Mouse (Mus musculus) brain, embryonic 14.5 days (tissue): Measurements from ENCODE around the gene Ctbp2.

ENCODE experiments used
- CTCF ChIP-seq: fragments of 200-500 bp; IDR thresholded peaks from 2 replicates; pipeline ENCODE4 v1.5.1; 2012; ENCODE audit warnings: inconsistent platforms, mild to moderate bottlenecking, moderate library complexity, borderline replicate concordance; ENCODE audit not compliant: insufficient read depth, insufficient read length; ENCODE audit errors: extremely low read depth
- POLR2A ChIP-seq: fragments of 200-500 bp; IDR thresholded peaks from 2 replicates; pipeline ENCODE4 v1.6.1; 2012; ENCODE audit warnings: mild to moderate bottlenecking, inconsistent platforms, borderline replicate concordance; ENCODE audit not compliant: poor library complexity, insufficient read depth, insufficient read length, severe bottlenecking; ENCODE audit errors: extremely low read depth

DNA sequence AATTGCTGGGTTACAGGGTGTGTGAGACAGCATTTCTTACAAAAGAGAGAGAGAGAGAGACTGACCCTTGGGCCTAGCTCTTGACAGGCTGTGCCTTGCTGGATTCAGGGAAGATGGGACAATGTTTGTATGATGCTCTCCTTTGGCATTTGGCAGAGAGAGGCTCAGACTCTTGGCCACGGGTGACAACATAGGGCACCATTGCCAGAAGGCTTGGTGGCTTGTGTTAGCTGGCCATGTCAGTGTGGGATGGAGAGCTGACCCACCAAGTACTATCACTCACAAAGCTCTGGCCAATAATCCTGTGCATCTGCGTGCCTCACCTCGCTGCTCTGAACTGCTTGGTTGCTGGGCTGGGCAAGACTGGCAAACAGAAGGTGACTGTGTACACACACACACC is 113.7 kb downstream of the Ctbp2 start:
- no peak for TF ChIP-seq POLR2A
- TF ChIP-seq CTCF: no peak
